Mouse (Mus musculus): ENCODE results near the gene Cnih1. TPM values are rescaled to one million over a fixed set of nuclear protein-coding genes. Genes with fewer than 3 reads are reported as not detected.
A peak's percentile ranks its signal among the peaks of the same experiment; 100 is the strongest.

Cnih1 gene
- polyA plus RNA-seq, 1 experiment, result 87.1 TPM

DNA sequence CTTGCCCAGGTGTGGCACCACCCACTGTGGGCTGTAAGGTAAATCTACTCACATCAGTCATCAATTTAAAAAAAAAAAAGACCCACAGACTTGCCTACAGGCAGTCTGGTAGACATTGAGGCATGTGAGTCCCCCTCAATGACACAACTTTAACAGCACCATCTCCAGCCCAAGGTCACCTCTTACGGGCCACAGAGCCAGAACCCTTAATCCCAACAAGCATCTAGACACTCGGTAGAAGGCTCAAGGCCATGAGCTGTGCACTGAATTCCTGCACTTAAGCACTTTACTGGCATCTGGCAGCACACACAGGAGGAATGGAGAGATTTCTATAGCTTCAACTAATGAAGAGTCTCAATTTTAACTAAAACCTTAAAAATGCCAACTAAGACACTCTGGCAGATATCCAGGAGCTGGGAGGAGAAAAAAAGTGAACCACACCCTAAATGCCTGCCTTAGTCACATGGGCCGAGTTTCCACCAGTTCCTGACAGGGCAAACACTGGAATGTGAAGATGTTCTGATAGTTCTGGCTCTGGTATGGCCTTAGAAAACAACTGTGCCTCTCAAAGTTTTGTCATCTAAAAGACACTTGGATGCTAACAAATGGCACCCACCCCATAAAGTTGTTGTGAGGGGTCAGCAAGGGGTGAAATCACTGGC lies 12.6 kb upstream of the Cnih1 start:
- no peak overlapping the region for H3ac ChIP-seq (ENCODE audit: control insufficient read depth, insufficient read length, low read depth)
- no peaks in the 10 kb centered on the region for H3K79me2 ChIP-seq (ENCODE audit: control insufficient read depth, insufficient read depth)
- no peaks in the 10 kb centered on the region for H3K79me3 ChIP-seq (ENCODE audit: low read depth)
- no peaks in the 10 kb centered on the region for H3K27me3 ChIP-seq (ENCODE audit: control insufficient read depth, insufficient read depth, insufficient read length)
- H3K4me3 ChIP-seq (ENCODE audit: insufficient read depth, poor library complexity, severe bottlenecking), result no peak overlapping the region
- H3K36me3 ChIP-seq (ENCODE audit: control insufficient read depth, insufficient read depth), result peaks cover 12% of the 10 kb centered on the region
- TF ChIP-seq MAX (IDR thresholded peaks at IDR 0.05) (no peak), USF1 (IDR thresholded peaks at IDR 0.05; ENCODE audit: low read depth) (peak; percentile 73)

DNA sequence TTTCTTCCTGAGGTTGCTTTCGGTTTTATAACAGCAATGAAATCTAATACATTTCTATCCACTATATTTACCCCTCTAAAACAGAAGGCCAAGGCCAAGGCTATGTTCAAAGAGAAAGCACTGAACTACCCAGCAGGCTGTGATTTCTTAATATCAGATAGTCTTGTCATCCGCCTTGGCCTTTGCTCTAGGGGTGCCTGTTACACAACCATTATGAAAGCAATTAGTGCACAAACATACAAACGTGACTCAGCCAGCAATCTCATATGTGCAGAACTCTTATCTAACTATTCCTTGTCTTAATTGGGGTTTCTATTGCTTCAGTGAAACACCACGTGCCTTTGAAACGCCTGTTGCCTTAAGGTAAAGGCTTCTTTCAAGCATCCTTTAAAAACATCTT lies 5.9 kb upstream of the Cnih1 start:
- H3ac ChIP-seq (ENCODE audit: control insufficient read depth, insufficient read length, low read depth), result no peak overlapping the region
- H3K27me3 ChIP-seq (ENCODE audit: control insufficient read depth, insufficient read depth, insufficient read length), result no peaks in the 10 kb centered on the region
- H3K79me3 ChIP-seq (ENCODE audit: low read depth), result no peaks in the 10 kb centered on the region
- TF ChIP-seq USF1 (IDR thresholded peaks at IDR 0.05; ENCODE audit: low read depth) (no peak), MAX (IDR thresholded peaks at IDR 0.05) (no peak), MYOD1 (IDR thresholded peaks at IDR 0.05; ENCODE audit: control insufficient read depth, insufficient read length, low read depth) (no peak), CEBPB (IDR thresholded peaks at IDR 0.05; ENCODE audit: low read depth) (no peak), MYOG (IDR thresholded peaks at IDR 0.05; ENCODE audit: control insufficient read depth, extremely low read depth, insufficient read length) (no peak), CTCF (IDR thresholded peaks at IDR 0.05; ENCODE audit: control insufficient read depth, insufficient read depth, insufficient read length) (no peak), FOSL1 (IDR thresholded peaks at IDR 0.05; ENCODE audit: insufficient read depth, low read length, poor library complexity, severe bottlenecking) (no peak)
- H3K36me3 ChIP-seq (ENCODE audit: control insufficient read depth, insufficient read depth), result no peaks in the 10 kb centered on the region
- no peaks in the 10 kb centered on the region for H3K79me2 ChIP-seq (ENCODE audit: control insufficient read depth, insufficient read depth)
- H3K4me3 ChIP-seq (ENCODE audit: insufficient read depth, poor library complexity, severe bottlenecking), result no peak overlapping the region

DNA sequence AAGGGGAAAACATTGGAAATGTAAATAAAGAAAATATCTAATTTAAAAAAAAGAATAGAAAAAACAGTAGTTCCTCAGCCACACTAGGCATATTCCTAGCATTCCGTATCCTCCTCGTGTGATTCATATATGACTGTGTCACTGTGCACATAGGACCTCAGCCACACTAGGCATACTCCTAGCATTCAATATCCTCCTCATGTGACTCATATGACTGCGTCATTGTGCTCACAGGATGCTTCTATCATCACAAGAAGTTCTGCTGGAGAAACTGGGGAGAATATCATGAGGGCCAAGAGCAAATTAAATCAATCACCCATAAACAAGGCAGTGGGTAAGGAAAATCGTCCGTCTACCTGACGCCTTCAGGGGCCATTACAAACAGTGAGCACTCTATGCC lies 2.5 kb upstream of the Cnih1 start:
- Histone ChIP-seq H3K36me3 (ENCODE audit: control insufficient read depth, insufficient read depth) (no peaks in the 10 kb centered on the region), H3K79me3 (ENCODE audit: low read depth) (peaks cover 18% of the 10 kb centered on the region), H3K79me2 (ENCODE audit: control insufficient read depth, insufficient read depth) (peaks cover 25% of the 10 kb centered on the region), H3K4me3 (ENCODE audit: insufficient read depth, poor library complexity, severe bottlenecking) (no peak overlapping the region), H3ac (ENCODE audit: control insufficient read depth, insufficient read length, low read depth) (no peak overlapping the region), H3K27me3 (ENCODE audit: control insufficient read depth, insufficient read depth, insufficient read length) (no peaks in the 10 kb centered on the region)
- no peak for TF ChIP-seq CEBPB (IDR thresholded peaks at IDR 0.05; ENCODE audit: low read depth)
- no peak for TF ChIP-seq MYOG (IDR thresholded peaks at IDR 0.05; ENCODE audit: control insufficient read depth, extremely low read depth, insufficient read length)
- peak; percentile 61 for TF ChIP-seq FOSL1 (IDR thresholded peaks at IDR 0.05; ENCODE audit: insufficient read depth, low read length, poor library complexity, severe bottlenecking)
- TF ChIP-seq CTCF (IDR thresholded peaks at IDR 0.05; ENCODE audit: control insufficient read depth, insufficient read depth, insufficient read length), result no peak
- no peak for TF ChIP-seq MYOD1 (IDR thresholded peaks at IDR 0.05; ENCODE audit: control insufficient read depth, insufficient read length, low read depth)
- TF ChIP-seq USF1 (IDR thresholded peaks at IDR 0.05; ENCODE audit: low read depth), result peak; percentile 70
- no peak for TF ChIP-seq MAX (IDR thresholded peaks at IDR 0.05)

DNA sequence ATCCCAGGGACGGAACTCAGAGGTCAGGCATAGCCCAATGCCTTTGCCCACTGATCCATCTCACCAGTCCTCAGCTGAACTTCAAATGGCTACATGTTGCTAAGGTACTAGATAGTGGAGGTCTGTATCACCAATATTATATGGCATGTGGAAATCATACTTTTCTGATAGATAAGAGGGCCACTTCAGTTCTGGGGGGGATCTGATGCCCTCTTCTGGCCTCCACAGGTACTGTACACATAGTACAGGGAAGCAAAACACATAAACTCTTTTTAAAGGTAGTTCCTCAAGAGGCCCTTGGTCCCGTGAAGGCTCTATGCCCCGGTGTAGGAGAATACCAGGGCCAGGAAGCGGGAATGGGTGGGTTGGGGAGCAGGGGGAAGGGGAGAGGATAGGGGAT lies 2.1 kb upstream of the Cnih1 start:
- Histone ChIP-seq H3ac (ENCODE audit: control insufficient read depth, insufficient read length, low read depth) (no peak overlapping the region), H3K27me3 (ENCODE audit: control insufficient read depth, insufficient read depth, insufficient read length) (no peaks in the 10 kb centered on the region), H3K4me3 (ENCODE audit: insufficient read depth, poor library complexity, severe bottlenecking) (no peak overlapping the region), H3K79me2 (ENCODE audit: control insufficient read depth, insufficient read depth) (peaks cover 29% of the 10 kb centered on the region), H3K79me3 (ENCODE audit: low read depth) (peaks cover 22% of the 10 kb centered on the region), H3K36me3 (ENCODE audit: control insufficient read depth, insufficient read depth) (peaks cover under 1% of the 10 kb centered on the region)
- TF ChIP-seq CEBPB (IDR thresholded peaks at IDR 0.05; ENCODE audit: low read depth), result no peak
- TF ChIP-seq USF1 (IDR thresholded peaks at IDR 0.05; ENCODE audit: low read depth), result no peak
- TF ChIP-seq CTCF (IDR thresholded peaks at IDR 0.05; ENCODE audit: control insufficient read depth, insufficient read depth, insufficient read length), result no peak
- TF ChIP-seq FOSL1 (IDR thresholded peaks at IDR 0.05; ENCODE audit: insufficient read depth, low read length, poor library complexity, severe bottlenecking), result no peak
- no peak for TF ChIP-seq MYOG (IDR thresholded peaks at IDR 0.05; ENCODE audit: control insufficient read depth, extremely low read depth, insufficient read length)
- TF ChIP-seq MAX (IDR thresholded peaks at IDR 0.05), result no peak
- no peak for TF ChIP-seq MYOD1 (IDR thresholded peaks at IDR 0.05; ENCODE audit: control insufficient read depth, insufficient read length, low read depth)

DNA sequence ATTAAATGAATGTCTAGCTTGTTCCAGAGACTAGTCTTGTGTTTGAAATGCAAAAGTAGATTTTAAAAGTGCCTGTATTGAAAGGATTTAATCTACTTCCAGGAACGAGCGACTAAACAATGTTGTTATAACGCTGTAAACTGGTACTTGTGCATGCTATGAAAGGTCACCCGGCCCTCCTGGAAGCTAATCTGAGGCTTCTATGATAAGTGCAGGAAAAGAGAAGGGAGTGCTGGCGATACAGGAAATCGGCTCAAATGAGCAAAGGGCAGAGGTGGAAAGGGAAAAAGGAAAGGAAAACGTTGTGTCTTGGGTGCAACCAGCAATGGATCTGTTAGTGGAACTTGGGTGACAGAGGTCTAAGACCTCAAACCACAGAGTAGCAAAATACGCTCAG lies 292 bp upstream of the Cnih1 start:
- peaks cover 18% of the 10 kb centered on the region for H3K36me3 ChIP-seq (ENCODE audit: control insufficient read depth, insufficient read depth)
- TF ChIP-seq MYOD1 (IDR thresholded peaks at IDR 0.05; ENCODE audit: control insufficient read depth, insufficient read length, low read depth), result no peak
- TF ChIP-seq MYOG (IDR thresholded peaks at IDR 0.05; ENCODE audit: control insufficient read depth, extremely low read depth, insufficient read length), result no peak
- no peak for TF ChIP-seq FOSL1 (IDR thresholded peaks at IDR 0.05; ENCODE audit: insufficient read depth, low read length, poor library complexity, severe bottlenecking)
- no peak for TF ChIP-seq CEBPB (IDR thresholded peaks at IDR 0.05; ENCODE audit: low read depth)
- TF ChIP-seq USF1 (IDR thresholded peaks at IDR 0.05; ENCODE audit: low read depth), result no peak
- no peak for TF ChIP-seq CTCF (IDR thresholded peaks at IDR 0.05; ENCODE audit: control insufficient read depth, insufficient read depth, insufficient read length)
- TF ChIP-seq MAX (IDR thresholded peaks at IDR 0.05), result no peak

DNA sequence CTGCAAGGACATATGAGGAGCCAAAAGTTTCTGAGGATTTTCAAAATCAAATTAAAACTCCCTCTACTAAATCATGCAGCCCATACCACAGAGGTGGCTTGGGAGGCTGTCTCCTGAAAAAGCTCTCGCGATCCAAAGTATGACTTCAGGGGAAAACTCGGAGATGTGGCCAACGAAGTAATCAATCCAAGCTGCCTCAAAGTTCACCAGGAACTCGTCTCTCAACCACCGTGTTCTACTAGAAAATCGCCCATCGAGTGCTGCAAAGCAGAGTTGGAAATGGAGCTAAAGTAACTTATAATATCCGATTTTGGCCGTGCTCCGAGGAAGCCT lies 791 bp downstream of the Cnih1 start:
- Histone ChIP-seq H3K4me3 (ENCODE audit: insufficient read depth, poor library complexity, severe bottlenecking) (peak overlapping the region; percentile 71), H3K79me3 (ENCODE audit: low read depth) (peaks cover 51% of the 10 kb centered on the region), H3K36me3 (ENCODE audit: control insufficient read depth, insufficient read depth) (peaks cover 28% of the 10 kb centered on the region), H3K79me2 (ENCODE audit: control insufficient read depth, insufficient read depth) (peaks cover 58% of the 10 kb centered on the region), H3K27me3 (ENCODE audit: control insufficient read depth, insufficient read depth, insufficient read length) (no peaks in the 10 kb centered on the region), H3ac (ENCODE audit: control insufficient read depth, insufficient read length, low read depth) (peak overlapping the region; percentile 82)
- TF ChIP-seq USF1 (IDR thresholded peaks at IDR 0.05; ENCODE audit: low read depth) (no peak), MAX (IDR thresholded peaks at IDR 0.05) (no peak), CTCF (IDR thresholded peaks at IDR 0.05; ENCODE audit: control insufficient read depth, insufficient read depth, insufficient read length) (no peak), MYOG (IDR thresholded peaks at IDR 0.05; ENCODE audit: control insufficient read depth, extremely low read depth, insufficient read length) (no peak), MYOD1 (IDR thresholded peaks at IDR 0.05; ENCODE audit: control insufficient read depth, insufficient read length, low read depth) (no peak), FOSL1 (IDR thresholded peaks at IDR 0.05; ENCODE audit: insufficient read depth, low read length, poor library complexity, severe bottlenecking) (no peak)

More for the DNA sequence above, 292 bp upstream of the Cnih1 start:
- H3ac ChIP-seq (ENCODE audit: control insufficient read depth, insufficient read length, low read depth), result no peak overlapping the region
- H3K79me2 ChIP-seq (ENCODE audit: control insufficient read depth, insufficient read depth), result peaks cover 47% of the 10 kb centered on the region
- peak overlapping the region; percentile 71 for H3K4me3 ChIP-seq (ENCODE audit: insufficient read depth, poor library complexity, severe bottlenecking)
- H3K79me3 ChIP-seq (ENCODE audit: low read depth), result peaks cover 40% of the 10 kb centered on the region
- H3K27me3 ChIP-seq (ENCODE audit: control insufficient read depth, insufficient read depth, insufficient read length), result no peaks in the 10 kb centered on the region
